Mouse (Mus musculus) bone marrow, adult 2 months (tissue): ENCODE results near the gene Enah.

Experiments
- CTCF ChIP-seq: fragments of 200-500 bp; IDR thresholded peaks from 2 replicates; pipeline ENCODE4 v1.5.1; 2011; ENCODE audit warnings: low read length, control low read depth; ENCODE audit not compliant: control insufficient read depth, insufficient read depth
- POLR2A ChIP-seq: fragments of 200-500 bp; IDR thresholded peaks from 2 replicates; pipeline ENCODE4 v1.6.1; 2011; ENCODE audit warnings: low read depth, mild to moderate bottlenecking, control low read depth, low read length, borderline replicate concordance; ENCODE audit not compliant: control insufficient read depth

- no peak for TF ChIP-seq CTCF
- no peak for TF ChIP-seq POLR2A
Observed at GRCm38 (mm10) chr1:181980017-181980719, 39.6 kb downstream of the Enah start.
